Mouse (Mus musculus) retina, adult 2 months (tissue): ENCODE measurements around the gene Tspan7.
A peak's percentile ranks its signal among the peaks of the same experiment; 100 is the strongest.

Experiments used
- DNase-seq: peaks from one replicate; pipeline ENCODE4 v3.0.0-alpha.2; 2012; ENCODE audit warnings: low read depth, low spot score

Gene Tspan7

DNA sequence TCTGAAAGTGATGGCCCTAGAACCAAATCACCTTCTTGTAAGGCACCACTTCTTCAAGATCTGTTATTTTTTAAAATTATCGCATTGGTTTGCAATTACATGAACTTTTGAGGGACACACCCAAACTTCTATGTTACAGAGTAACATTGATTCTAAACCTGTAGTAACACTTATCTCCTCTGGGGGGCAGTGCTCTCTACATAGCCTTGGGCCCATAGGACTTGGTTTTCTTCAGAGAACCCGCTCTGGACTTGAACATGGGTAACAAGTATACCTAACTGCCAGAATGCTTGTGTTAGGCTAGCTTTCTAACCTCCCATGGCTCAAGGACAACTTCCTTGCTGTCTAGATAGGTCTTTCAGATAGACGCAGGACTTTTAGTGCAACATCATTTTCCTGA, 64.8 kb downstream of the Tspan7 start:
- DNase-seq: no peak

DNA sequence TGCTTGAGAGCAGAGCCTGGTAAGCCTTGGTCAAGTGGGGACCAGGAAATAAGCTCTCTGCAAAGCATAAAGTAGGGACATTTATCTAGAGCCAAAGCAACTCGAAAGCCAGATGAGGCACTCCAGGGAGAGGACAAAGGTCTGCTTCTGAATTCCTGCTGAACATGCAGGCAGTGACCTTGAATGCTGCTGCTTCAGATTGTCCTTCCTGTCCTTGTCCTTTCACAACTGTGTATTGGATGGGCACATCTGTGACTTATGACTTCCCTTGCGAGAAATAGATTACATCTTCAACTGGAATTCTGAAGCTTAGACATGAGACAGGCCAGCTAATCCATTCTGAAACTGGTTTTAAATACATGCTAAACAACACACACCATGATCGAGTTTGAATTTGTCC, 71.9 kb downstream of the Tspan7 start:
- no peak for DNase-seq

DNA sequence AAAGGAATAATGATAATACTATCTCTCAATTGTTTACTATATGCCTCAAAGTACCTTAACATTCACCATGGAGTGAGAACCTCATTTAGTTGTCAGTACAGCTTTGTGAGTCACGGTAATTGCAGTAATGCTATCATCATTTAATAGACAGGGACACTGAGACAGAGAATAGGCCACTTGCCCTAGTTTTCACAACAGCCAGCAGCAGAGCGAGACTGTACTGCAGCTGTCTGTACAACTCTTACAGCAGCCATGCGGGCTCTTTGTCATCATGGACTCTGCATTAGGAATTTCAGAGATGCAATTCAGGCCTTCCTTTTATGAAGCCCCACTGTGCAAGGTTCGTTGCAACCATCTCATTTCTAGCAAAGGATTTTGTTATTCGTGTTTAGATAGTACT, 72.6 kb downstream of the Tspan7 start:
- no peak for DNase-seq

DNA sequence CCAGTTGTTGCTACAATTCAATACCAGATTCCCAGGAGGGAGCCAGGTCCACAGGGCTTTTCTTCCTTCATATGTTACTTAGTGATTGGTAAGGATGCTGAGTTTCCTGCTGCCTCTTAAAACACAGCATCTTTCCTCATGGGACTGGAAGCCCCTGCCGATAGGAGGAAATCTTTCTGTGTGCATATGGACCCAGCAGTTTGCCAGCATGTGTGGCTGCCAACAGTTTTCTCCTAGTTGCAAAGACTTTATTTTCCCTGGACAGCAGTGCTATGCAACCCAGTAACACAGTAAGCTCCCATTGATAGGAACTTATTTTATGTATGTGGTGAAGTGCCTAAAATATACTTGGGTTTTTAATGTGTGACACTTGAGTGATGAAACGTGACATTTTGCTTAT, 73.7 kb downstream of the Tspan7 start:
- DNase-seq: no peak

DNA sequence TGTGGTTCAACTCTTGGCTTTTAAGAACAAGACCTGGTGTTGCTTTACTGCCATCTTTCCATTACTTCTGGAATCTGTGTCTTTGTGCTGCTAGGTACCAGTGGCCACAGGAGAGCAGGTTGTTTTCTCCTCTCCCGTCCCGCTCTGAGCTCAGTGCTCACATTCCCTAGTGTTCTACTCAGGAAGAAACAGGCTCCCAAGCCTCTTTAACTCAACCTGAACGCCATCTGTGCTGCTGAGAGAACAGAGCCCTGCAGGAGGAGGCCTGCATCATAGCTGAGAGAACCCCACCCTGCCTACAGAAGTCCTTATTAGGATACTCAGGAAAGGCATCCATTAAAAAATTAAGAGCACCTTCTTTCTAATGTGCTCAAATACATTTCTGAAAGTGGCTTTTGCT, 80.9 kb downstream of the Tspan7 start:
- no peak for DNase-seq

DNA sequence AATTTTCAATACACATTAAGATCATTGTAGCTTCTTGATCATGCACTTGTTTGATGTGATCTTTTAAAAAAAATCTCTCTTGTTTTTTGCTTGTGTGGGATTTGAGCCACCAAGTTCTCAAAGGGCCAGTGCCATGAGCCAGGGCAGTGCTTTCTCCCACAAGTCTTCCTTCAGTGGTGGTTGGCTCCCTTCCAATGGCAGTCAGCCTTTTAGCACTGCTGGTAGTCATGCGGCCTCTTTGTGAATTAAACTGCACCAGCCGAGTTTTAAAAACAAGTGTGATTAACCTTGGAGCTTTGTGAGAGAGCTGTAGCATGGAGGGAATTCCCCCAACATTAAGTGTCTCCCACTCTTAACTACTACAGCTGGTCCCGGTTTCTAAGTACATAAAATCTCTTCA, 89.6 kb downstream of the Tspan7 start:
- DNase-seq: peak; percentile 47

DNA sequence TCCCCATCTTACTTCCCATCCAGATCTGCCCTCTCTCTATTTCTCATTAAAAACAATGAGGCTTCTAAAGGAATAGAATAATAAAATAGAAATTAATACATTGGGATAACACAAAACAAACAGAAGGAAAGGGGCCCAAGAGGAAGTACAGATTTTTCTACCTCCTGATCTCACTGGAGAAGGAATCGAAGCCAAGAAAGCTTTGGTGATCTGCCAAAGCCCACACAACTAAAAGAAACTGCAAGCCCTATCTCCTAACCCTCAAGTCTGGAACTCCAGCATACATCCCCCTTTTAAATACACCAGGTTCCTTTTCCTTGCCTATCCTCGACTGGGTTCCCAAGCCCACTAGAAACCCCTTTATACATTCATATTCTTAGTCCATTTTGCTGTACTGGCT, 90.4 kb downstream of the Tspan7 start:
- no peak for DNase-seq

DNA sequence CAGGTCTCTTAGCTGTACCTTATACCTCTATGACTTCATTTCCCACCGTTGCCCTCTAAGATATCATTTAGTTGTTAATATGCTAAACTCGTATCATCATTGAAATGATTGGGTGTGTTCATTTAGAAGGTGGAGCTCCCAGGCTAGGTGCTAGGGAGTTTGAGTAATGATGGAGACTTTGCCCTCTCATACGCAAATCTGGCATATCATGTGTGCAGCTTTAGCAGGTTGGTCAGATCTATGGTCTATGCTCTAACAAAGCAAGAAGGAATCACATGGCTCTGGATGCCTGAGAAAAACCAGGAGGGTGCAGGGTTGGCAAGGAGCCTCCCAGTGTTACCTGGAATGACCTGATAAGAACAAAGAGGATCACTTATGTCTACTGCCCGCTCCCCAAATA, 91.4 kb downstream of the Tspan7 start:
- DNase-seq: no peak

DNA sequence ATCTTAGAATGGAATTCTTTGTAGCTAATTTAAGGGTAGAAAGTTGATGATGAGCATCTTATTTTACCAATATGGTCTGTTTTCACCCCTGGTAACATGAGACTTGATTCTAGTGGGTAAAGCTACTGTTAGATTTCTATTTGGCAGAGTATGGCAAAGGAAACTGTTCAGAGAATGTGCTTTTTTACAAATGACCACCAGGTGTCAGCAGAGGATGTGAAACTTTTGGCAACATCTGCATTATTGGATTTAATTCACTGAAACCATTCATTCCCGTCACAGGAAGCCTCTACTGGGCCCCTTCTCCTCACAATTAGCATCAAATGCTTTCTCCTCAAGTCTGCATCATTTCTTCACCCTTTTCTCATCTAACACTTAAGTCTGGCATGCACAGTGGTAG, 92.4 kb downstream of the Tspan7 start:
- peak; percentile 29 for DNase-seq

DNA sequence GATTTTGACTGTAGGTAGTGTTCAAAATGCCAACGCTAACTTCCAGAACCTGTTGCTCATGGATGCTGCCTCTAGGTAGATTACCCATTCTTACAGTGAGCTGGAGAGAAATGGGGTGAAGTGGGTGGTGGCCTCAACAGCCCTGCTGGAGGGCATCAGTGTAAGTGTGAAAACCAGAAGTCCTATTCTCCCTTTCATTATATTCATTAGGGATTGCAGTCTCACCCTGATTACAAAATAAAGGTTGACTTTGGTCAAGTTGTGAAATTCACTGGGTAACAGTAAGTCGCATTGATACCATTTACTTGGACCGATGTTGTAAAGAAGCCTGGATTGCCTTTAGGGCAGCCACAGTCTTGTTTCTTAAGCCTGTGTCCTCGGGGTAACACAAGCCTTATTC, 97.8 kb downstream of the Tspan7 start:
- no peak for DNase-seq

DNA sequence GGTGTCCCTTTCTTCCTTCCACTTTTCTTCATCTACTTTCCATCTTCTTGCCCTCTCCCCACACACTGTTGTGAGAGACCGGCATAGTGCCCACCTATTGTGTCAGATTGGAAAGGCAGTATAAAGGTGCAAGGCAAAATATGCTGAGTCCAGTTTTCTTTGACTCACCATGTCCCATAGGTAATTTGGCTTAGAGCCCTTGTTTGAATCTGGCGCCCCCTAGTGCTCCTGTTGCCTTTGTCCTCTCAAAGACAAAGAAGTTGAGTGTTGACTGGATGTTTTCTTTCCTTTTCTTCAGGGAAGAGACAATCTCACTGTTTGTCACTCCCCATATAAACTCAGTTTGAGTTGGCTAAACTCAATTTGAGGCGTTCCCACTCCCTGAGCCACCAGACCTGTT, 107.3 kb downstream of the Tspan7 start:
- no peak for DNase-seq

DNA sequence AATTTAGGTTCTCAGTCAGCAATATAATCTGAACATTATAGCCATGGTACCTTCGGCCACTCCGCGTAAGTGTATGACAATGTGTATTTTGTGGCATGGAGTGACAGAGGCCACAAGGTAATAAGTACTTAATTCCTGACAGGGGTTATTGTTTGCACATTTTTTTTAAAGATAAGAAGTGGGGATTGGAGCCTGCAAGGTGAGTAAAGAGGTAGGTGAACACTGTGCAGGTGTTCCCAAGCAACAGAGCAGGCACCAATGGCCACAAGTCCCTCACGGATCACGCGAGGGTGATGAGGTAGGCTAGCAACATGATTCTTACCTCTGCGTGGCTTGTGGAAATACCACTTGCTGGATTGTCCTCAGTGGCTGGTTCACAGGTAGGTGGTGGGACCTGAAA, 108.6 kb downstream of the Tspan7 start:
- no peak for DNase-seq

DNA sequence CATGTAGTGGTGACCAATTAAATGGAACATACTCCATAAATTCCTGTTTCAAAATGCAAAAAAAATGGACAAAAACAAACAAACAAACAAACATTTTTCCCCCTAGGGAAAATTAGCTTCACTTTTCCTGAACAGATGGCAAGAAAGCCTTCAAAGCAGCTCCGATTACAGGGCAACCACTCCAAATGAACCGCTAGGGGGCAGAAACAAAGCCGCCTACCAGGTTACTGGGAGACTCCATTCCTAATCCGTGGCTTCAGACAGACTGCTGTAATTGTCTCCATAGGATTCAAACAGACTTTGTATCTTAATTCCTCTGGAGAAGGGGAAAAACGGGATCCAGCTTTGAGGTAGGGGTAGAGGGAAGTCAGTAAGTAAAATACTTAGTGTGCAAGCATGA, 132.2 kb downstream of the Tspan7 start:
- DNase-seq: peak; percentile 29

DNA sequence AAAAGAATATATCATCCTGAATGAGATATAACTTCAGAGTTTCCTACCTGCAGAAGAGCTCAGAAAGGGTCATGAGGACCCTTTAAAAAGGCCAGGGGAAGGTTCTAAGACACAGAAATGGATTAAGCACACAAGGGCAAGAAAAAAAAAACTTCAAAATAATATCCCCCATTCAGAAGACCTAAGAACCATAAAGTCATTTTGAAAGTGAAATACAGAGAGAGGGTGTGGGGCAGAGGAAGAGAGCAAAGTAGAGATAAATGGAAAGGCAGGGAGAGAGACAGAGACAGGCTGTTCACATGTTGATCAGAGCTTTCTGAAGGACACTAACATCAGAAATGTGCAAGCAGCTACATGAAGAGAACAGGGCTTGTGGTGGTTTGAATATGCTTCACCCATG, 156.1 kb downstream of the Tspan7 start:
- no peak for DNase-seq
